Mouse (Mus musculus): ENCODE measurements at regions not wholly inside any gene's neighbourhood (a gene's known extent, or its start where the extent isn't known, plus 50 kb on each side); places are given as distances from the start of the nearest gene placed in this dataset.

- DNase-seq (ENCODE audit: low spot score in 2 of 2), result no peak
Observed at GRCm38 (mm10) chr4:142378452-142378851, 139.3 kb upstream of the Kazn start.

- DNase-seq (ENCODE audit: low spot score in 2 of 2), result no peak
Observed at GRCm38 (mm10) chr4:142367774-142368173, 128.6 kb upstream of the Kazn start.

- no peak for DNase-seq (ENCODE audit: low spot score in 2 of 2)
Observed at GRCm38 (mm10) chr4:142362071-142362470, 122.9 kb upstream of the Kazn start.

- DNase-seq (ENCODE audit: low spot score in 2 of 2), result no peak
Observed at GRCm38 (mm10) chr4:142358866-142359265, 119.7 kb upstream of the Kazn start.

GRCm38 (mm10) chr4:142355387-142355786 lies 116.2 kb upstream of the Kazn start:
- no peak for DNase-seq (ENCODE audit: low spot score in 2 of 2)

- no peak for DNase-seq (ENCODE audit: low spot score in 2 of 2)
Observed at GRCm38 (mm10) chr4:142353526-142353925, 114.3 kb upstream of the Kazn start.

- DNase-seq (ENCODE audit: low spot score in 2 of 2), result no peak
Observed at GRCm38 (mm10) chr4:142351831-142352230, 112.6 kb upstream of the Kazn start.

GRCm38 (mm10) chr4:142350986-142351385 lies 111.8 kb upstream of the Kazn start:
- no peak for DNase-seq (ENCODE audit: low spot score in 2 of 2)

GRCm38 (mm10) chr4:142348910-142349309 lies 109.7 kb upstream of the Kazn start:
- peak in 1 of 2 experiments; percentile 22 for DNase-seq (ENCODE audit: low spot score in 2 of 2)

GRCm38 (mm10) chr4:142342482-142343206 lies 103.4 kb upstream of the Kazn start:
- DNase-seq (ENCODE audit: low spot score in 2 of 2), result no peak

- DNase-seq (ENCODE audit: low spot score in 2 of 2), result no peak
Observed at GRCm38 (mm10) chr4:142341305-142341704, 102.1 kb upstream of the Kazn start.

GRCm38 (mm10) chr4:142340057-142340456 lies 100.9 kb upstream of the Kazn start:
- no peak for DNase-seq (ENCODE audit: low spot score in 2 of 2)

GRCm38 (mm10) chr4:142337701-142338100 lies 98.5 kb upstream of the Kazn start:
- peak in 1 of 2 experiments; percentile 12 for DNase-seq (ENCODE audit: low spot score in 2 of 2)

GRCm38 (mm10) chr4:142336943-142337342 lies 97.7 kb upstream of the Kazn start:
- peak in 1 of 2 experiments; percentile 15 for DNase-seq (ENCODE audit: low spot score in 2 of 2)

GRCm38 (mm10) chr4:142334084-142334483 lies 94.9 kb upstream of the Kazn start:
- DNase-seq (ENCODE audit: low spot score in 2 of 2), result no peak

- no peak for DNase-seq (ENCODE audit: low spot score in 2 of 2)
Observed at GRCm38 (mm10) chr4:142330599-142330998, 91.4 kb upstream of the Kazn start.

GRCm38 (mm10) chr4:142329600-142329999 lies 90.4 kb upstream of the Kazn start:
- DNase-seq (ENCODE audit: low spot score in 2 of 2), result no peak

- no peak for DNase-seq (ENCODE audit: low spot score in 2 of 2)
Observed at GRCm38 (mm10) chr4:142326511-142326910, 87.3 kb upstream of the Kazn start.

GRCm38 (mm10) chr4:142321209-142321863 lies 82.1 kb upstream of the Kazn start:
- DNase-seq (ENCODE audit: low spot score in 2 of 2), result peak in 1 of 2 experiments; percentile 13

- no peak for DNase-seq (ENCODE audit: low spot score in 2 of 2)
Observed at GRCm38 (mm10) chr4:142310282-142310681, 71.1 kb upstream of the Kazn start.

- no peak for DNase-seq (ENCODE audit: low spot score in 2 of 2)
Observed at GRCm38 (mm10) chr4:142308271-142308670, 69.1 kb upstream of the Kazn start.

- no peak for DNase-seq (ENCODE audit: low spot score in 2 of 2)
Observed at GRCm38 (mm10) chr4:142307321-142307720, 68.1 kb upstream of the Kazn start.

GRCm38 (mm10) chr4:142306076-142306475 lies 66.9 kb upstream of the Kazn start:
- DNase-seq (ENCODE audit: low spot score in 2 of 2), result no peak
